8 mouse cellular contexts compared by ENCODE assay signal in genomic region chrX:56730828-56731305, GRCm38 (mm10). TPM values are rescaled to one million over a fixed set of nuclear protein-coding genes. Genes with fewer than 3 reads are reported as not detected.
A peak's percentile ranks its signal among the peaks of the same experiment; 100 is the strongest.
DNase-seq lines count a peak whose midpoint lies in the region; ATAC-seq and TF ChIP-seq lines count a peak whose summit lies in the region.

No protein-coding gene starts in this region.

- H3K27me3 ChIP-seq in liver, adult 2 months (ENCODE audit: control insufficient read depth, insufficient read depth, low read length), result peaks cover 4% of the 10 kb centered on the region; the same call in 1 of the 2 replicates
- no peaks in the 10 kb centered on the region; the same call in 1 of the 2 replicates for H3K27me3 ChIP-seq in embryonic facial prominence, embryonic 13.5 days
- no peaks in the 10 kb centered on the region for H3K27me3 ChIP-seq in hindbrain, embryonic 15.5 days
- no peaks in the 10 kb centered on the region for H3K27me3 ChIP-seq in midbrain, postnatal 0 days (ENCODE audit: insufficient read depth, low read length)

- no peaks in the 10 kb centered on the region for H3K36me3 ChIP-seq in liver, adult 2 months (ENCODE audit: control insufficient read depth, insufficient read depth, low read length)
- no peaks in the 10 kb centered on the region for H3K36me3 ChIP-seq in embryonic facial prominence, embryonic 13.5 days
- H3K36me3 ChIP-seq in hindbrain, embryonic 15.5 days, result no peaks in the 10 kb centered on the region
- H3K36me3 ChIP-seq in midbrain, postnatal 0 days (ENCODE audit: insufficient read depth, low read length), result no peaks in the 10 kb centered on the region

- no peaks in the 10 kb centered on the region for H3K9me3 ChIP-seq in embryonic facial prominence, embryonic 13.5 days
- H3K9me3 ChIP-seq in hindbrain, embryonic 15.5 days, result no peaks in the 10 kb centered on the region
- no peaks in the 10 kb centered on the region for H3K9me3 ChIP-seq in midbrain, postnatal 0 days (ENCODE audit: low read length)

- TF ChIP-seq CTCF in liver, adult 2 months (IDR thresholded peaks at IDR 0.05; ENCODE audit: low read depth, low read length), result no peak
- no peak for TF ChIP-seq CTCF in midbrain, postnatal 0 days (IDR thresholded peaks at IDR 0.05)

- intact Hi-C loops in left cerebral cortex, postnatal 14 days (cut with DNase I), result no loop called here

- H3K27ac ChIP-seq in liver, adult 2 months (replicated peaks; ENCODE audit: insufficient read depth, low read depth, low read length), result peak overlapping the region; percentile 55
- peak overlapping the region; percentile 57 for H3K27ac ChIP-seq in embryonic facial prominence, embryonic 13.5 days
- H3K27ac ChIP-seq in hindbrain, embryonic 15.5 days (replicated peaks), result peak overlapping the region; percentile 88
- H3K27ac ChIP-seq in midbrain, postnatal 0 days (ENCODE audit: low read depth, low read length), result peak overlapping the region; percentile 83

- no peak overlapping the region for H3K9ac ChIP-seq in liver, adult 2 months (ENCODE audit: low read depth, low read length)
- peak overlapping the region; percentile 76 for H3K9ac ChIP-seq in embryonic facial prominence, embryonic 13.5 days
- peak overlapping the region; percentile 53 for H3K9ac ChIP-seq in hindbrain, embryonic 15.5 days
- peak overlapping the region; percentile 68 for H3K9ac ChIP-seq in midbrain, postnatal 0 days (replicated peaks; ENCODE audit: low read length, poor library complexity, severe bottlenecking)

- no peaks in the 10 kb centered on the region for H3K79me2 ChIP-seq in liver, adult 2 months (ENCODE audit: control insufficient read depth, insufficient read depth, low read length)

- 9% methylated on average over 10 of the region's 10 CpGs for WGBS in liver, adult 2 months
- 21% methylated on average over 10 of the region's 10 CpGs for WGBS in embryonic facial prominence, embryonic 13.5 days
- 20% methylated on average over 10 of the region's 10 CpGs for WGBS in hindbrain, embryonic 15.5 days
- WGBS in midbrain, postnatal 0 days, result 19% methylated on average over 10 of the region's 10 CpGs

- H3K4me2 ChIP-seq in embryonic facial prominence, embryonic 13.5 days, result peak overlapping the region; percentile 62
- H3K4me2 ChIP-seq in hindbrain, embryonic 15.5 days, result peak overlapping the region; percentile 55
- H3K4me2 ChIP-seq in midbrain, postnatal 0 days (ENCODE audit: low read depth, low read length, poor library complexity, severe bottlenecking), result peak overlapping the region; percentile 49

- TF ChIP-seq POLR2A in liver, adult 2 months (IDR thresholded peaks at IDR 0.05; ENCODE audit: extremely low read depth, insufficient read depth, low read length), result no peak

- no peak for ATAC-seq in embryonic facial prominence, embryonic 13.5 days (ENCODE audit: insufficient number of reproducible peaks, insufficient read depth, low FRiP score, low TSS enrichment, low read depth)
- ATAC-seq in hindbrain, embryonic 15.5 days (ENCODE audit: low FRiP score, low read depth), result peak; percentile 66
- ATAC-seq in midbrain, postnatal 0 days (ENCODE audit: low FRiP score), result peak; percentile 28; the same call in 1 of the 2 replicates

- DNase-seq in liver, adult 2 months (ENCODE audit: extremely low read depth, low read depth, low spot score), result no peak
- DNase-seq in liver, result no peak
- DNase-seq in midbrain, postnatal 0 days (ENCODE audit: low spot score), result no peak
- DNase-seq in urinary bladder, postnatal 36 days (ENCODE audit: low spot score in 2 of 2), result no peak
- no peak for DNase-seq in lung, postnatal 25 days (ENCODE audit: low spot score)
- DNase-seq in left cerebral cortex, postnatal 14 days (ENCODE audit: low spot score in 2 of 2), result no peak

- H3K4me1 ChIP-seq in liver, adult 2 months (ENCODE audit: control insufficient read depth, insufficient read depth, low read length), result no peaks in the 10 kb centered on the region
- no peaks in the 10 kb centered on the region for H3K4me1 ChIP-seq in embryonic facial prominence, embryonic 13.5 days
- H3K4me1 ChIP-seq in hindbrain, embryonic 15.5 days (replicated peaks), result peaks cover 2% of the 10 kb centered on the region; the same call in 1 of the 2 replicates
- H3K4me1 ChIP-seq in midbrain, postnatal 0 days (ENCODE audit: insufficient read depth, low read length), result no peaks in the 10 kb centered on the region

- H3K4me3 ChIP-seq in liver, adult 2 months (ENCODE audit: insufficient read depth, low read depth, low read length), result peak overlapping the region; percentile 43; the same call in 1 of the 2 replicates
- H3K4me3 ChIP-seq in embryonic facial prominence, embryonic 13.5 days, result peak overlapping the region; percentile 50
- H3K4me3 ChIP-seq in hindbrain, embryonic 15.5 days, result peak overlapping the region; percentile 66
- H3K4me3 ChIP-seq in midbrain, postnatal 0 days (ENCODE audit: low read depth, low read length), result peak overlapping the region; percentile 60

RNA-seq across cellular contexts. Expression of gene Fhl1, which starts 0.7 kb away (rescaled TPM):
- 7.2 and 8.5 TPM in 2 replicates for total RNA-seq in liver, adult 2 months (2014; rRNA removed)
- polyA plus RNA-seq in liver, adult 2 months (2012; rRNA removed), result 6.6 and 7.0 TPM in 2 replicates
- 52.3 and 57.3 TPM in 2 replicates for polyA plus RNA-seq in embryonic facial prominence, embryonic 13.5 days (2015; fragmentation: Nextera tagmentation; extraction: Ambion mirVana)
- 176 and 182 TPM in 2 replicates for polyA plus RNA-seq in hindbrain, embryonic 15.5 days (2015; fragmentation: Nextera tagmentation; extraction: Ambion mirVana)
- 227 and 233 TPM in 2 replicates for total RNA-seq in midbrain, postnatal 0 days (2014; rRNA removed)
- polyA plus RNA-seq in midbrain, postnatal 0 days (2015; fragmentation: Nextera tagmentation; extraction: Ambion mirVana), result 231 and 234 TPM in 2 replicates
- total RNA-seq in left cerebral cortex, postnatal 14 days (2021), result 100 to 1,000 TPM; 130 to 137 TPM
